Mouse (Mus musculus): ENCODE measurements around the gene Sppl2c. TPM values are rescaled to one million over a fixed set of nuclear protein-coding genes. Genes with fewer than 3 reads are reported as not detected.

The Sppl2c gene
- polyA plus RNA-seq (2014; fragmentation: Nextera tagmentation; extraction: Ambion mirVana), result not detected in 2 replicates

DNA sequence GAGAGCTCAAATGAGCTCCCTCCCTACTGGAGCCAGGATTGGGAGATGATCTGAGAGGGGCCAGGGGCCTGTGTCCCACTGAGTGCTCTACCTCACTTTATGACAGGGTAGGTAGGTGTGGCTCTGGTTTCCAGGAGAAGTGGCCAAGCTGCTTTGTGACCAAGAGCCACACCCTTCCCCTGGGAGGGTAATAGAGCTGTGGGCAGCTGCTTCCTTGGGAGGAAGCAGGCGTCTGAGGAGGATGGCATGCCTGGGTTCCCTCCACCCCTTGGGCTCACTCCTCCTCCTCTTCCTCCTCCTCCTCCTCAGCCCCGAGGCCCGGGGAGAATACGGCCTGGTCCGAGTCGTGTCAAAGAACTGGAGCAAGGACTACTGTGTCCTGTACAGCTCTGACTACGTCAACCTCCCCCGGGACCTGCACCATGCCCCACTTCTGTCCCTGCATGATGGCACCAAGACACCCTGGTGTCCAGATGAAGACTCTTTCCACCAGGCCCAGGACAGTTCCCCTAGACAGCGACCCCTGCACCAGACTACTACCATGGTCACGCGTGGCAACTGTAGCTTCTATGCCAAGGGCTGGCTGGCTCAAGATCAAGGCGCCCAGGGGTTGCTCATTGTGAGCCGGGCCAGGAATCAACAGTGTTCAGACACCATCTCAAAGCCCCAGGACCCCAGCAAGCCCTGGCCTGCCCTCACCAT lies at the start of gene Sppl2c:
Gene Sppl2c (plus strand): TSS at position 193 of the 702 bp plus-strand sequence.
- Histone ChIP-seq H3K4me2 (ENCODE audit: low read length) (no peak within 1 kb of the TSS), H3K9ac (replicated peaks; ENCODE audit: low read length) (no peak within 1 kb of the TSS), H3K4me1 (ENCODE audit: control insufficient read depth, insufficient read depth, low read length) (no peaks in the 10 kb centered on the region), H3K27me3 (ENCODE audit: control insufficient read depth, insufficient read depth, low read length) (no peaks in the 10 kb centered on the region), H3K9me3 (ENCODE audit: control insufficient read depth, low read length) (no peaks in the 10 kb centered on the region), H3K4me3 (replicated peaks; ENCODE audit: low read depth, low read length) (no peak within 1 kb of the TSS), H3K27ac (replicated peaks; ENCODE audit: low read depth, low read length) (no peak within 1 kb of the TSS), H3K36me3 (ENCODE audit: control insufficient read depth, insufficient read depth, low read length) (no peaks in the 10 kb centered on the region)
- DNase-seq (no peak), ATAC-seq (ENCODE audit: low FRiP score, low TSS enrichment) (no peak)
- WGBS, result 88% methylated on average over 13 of the region's 13 CpGs

GRCm38 (mm10) chr11:104138976-104139375 lies 47.2 kb upstream of the Sppl2c start:
- Histone ChIP-seq H3K4me2 (ENCODE audit: low read length) (no peak overlapping the region), H3K9me3 (ENCODE audit: control insufficient read depth, low read length) (no peaks in the 10 kb centered on the region), H3K9ac (replicated peaks; ENCODE audit: low read length) (no peak overlapping the region), H3K4me1 (ENCODE audit: control insufficient read depth, insufficient read depth, low read length) (0 out of 2 replicates have a peak, but pooled peaks cover under 1% of the 10 kb centered on the region), H3K36me3 (ENCODE audit: control insufficient read depth, insufficient read depth, low read length) (no peaks in the 10 kb centered on the region), H3K27ac (replicated peaks; ENCODE audit: low read depth, low read length) (no peak overlapping the region), H3K4me3 (replicated peaks; ENCODE audit: low read depth, low read length) (no peak overlapping the region), H3K27me3 (ENCODE audit: control insufficient read depth, insufficient read depth, low read length) (peaks cover 18% of the 10 kb centered on the region)
- no peak for ATAC-seq (ENCODE audit: low FRiP score, low TSS enrichment)
- DNase-seq, result no peak
- WGBS, result 76% methylated on average over 3 of the region's 3 CpGs

DNA sequence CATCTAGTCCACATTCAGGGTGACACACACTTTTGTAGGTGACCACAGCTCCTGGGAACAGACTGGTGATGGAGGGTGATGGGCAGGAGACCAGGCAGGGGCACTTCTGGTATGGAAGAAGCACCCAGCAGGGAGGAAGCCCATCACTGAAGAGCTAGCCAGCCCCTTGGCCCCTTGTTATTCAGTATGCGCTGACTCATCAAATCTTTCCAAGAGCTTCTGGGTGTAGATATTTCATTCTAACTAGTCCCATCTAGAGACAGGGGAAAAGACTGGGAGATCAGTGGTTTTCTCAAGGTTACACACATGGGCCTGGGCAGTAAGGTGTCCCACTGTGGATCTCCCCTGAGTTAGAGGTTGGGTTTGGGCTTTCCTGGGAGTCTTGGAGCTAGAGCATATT lies 41.2 kb upstream of the Sppl2c start:
- Histone ChIP-seq H3K27ac (replicated peaks; ENCODE audit: low read depth, low read length) (no peak overlapping the region), H3K9me3 (ENCODE audit: control insufficient read depth, low read length) (no peaks in the 10 kb centered on the region), H3K4me1 (ENCODE audit: control insufficient read depth, insufficient read depth, low read length) (no peaks in the 10 kb centered on the region), H3K36me3 (ENCODE audit: control insufficient read depth, insufficient read depth, low read length) (no peaks in the 10 kb centered on the region), H3K4me2 (ENCODE audit: low read length) (no peak overlapping the region), H3K27me3 (ENCODE audit: control insufficient read depth, insufficient read depth, low read length) (no peaks in the 10 kb centered on the region), H3K9ac (replicated peaks; ENCODE audit: low read length) (no peak overlapping the region), H3K4me3 (replicated peaks; ENCODE audit: low read depth, low read length) (no peak overlapping the region)
- 96% methylated on average over 1 of the region's 1 CpGs for WGBS
- ATAC-seq (ENCODE audit: low FRiP score, low TSS enrichment), result no peak
- no peak for DNase-seq

- Histone ChIP-seq H3K27ac (replicated peaks; ENCODE audit: low read depth, low read length) (no peak overlapping the region), H3K27me3 (ENCODE audit: control insufficient read depth, insufficient read depth, low read length) (no peaks in the 10 kb centered on the region), H3K4me1 (ENCODE audit: control insufficient read depth, insufficient read depth, low read length) (no peaks in the 10 kb centered on the region), H3K36me3 (ENCODE audit: control insufficient read depth, insufficient read depth, low read length) (no peaks in the 10 kb centered on the region), H3K9ac (replicated peaks; ENCODE audit: low read length) (no peak overlapping the region), H3K4me3 (replicated peaks; ENCODE audit: low read depth, low read length) (no peak overlapping the region), H3K9me3 (ENCODE audit: control insufficient read depth, low read length) (no peaks in the 10 kb centered on the region), H3K4me2 (ENCODE audit: low read length) (no peak overlapping the region)
- WGBS, result 66% methylated on average over 7 of the region's 7 CpGs
- ATAC-seq (ENCODE audit: low FRiP score, low TSS enrichment), result no peak
- DNase-seq, result no peak
These were observed 37.3 kb upstream of the Sppl2c start for GRCm38 (mm10) chr11:104148787-104149186.

DNA sequence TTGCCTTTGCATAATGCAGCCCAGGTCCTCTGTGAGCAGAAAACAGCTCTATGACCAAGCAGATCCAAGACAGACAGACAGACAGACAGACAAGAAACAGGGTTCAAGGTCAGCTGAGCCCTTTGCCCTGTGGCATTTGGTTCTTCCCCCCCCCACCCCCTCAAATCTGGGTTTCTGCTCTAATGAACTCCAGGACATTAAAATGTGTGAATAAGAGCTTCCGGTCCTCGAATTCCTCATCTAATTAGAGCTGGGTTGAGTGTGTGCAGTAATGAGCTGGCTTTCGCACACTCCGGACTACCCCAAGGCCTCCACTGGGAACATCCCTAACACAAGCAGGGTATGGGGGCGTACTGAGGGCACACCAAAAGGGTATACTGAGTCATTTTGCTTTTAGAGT lies 35.2 kb upstream of the Sppl2c start:
- H3K9me3 ChIP-seq (ENCODE audit: control insufficient read depth, low read length), result no peaks in the 10 kb centered on the region
- no peak overlapping the region for H3K4me2 ChIP-seq (ENCODE audit: low read length)
- DNase-seq, result no peak
- H3K4me1 ChIP-seq (ENCODE audit: control insufficient read depth, insufficient read depth, low read length), result no peaks in the 10 kb centered on the region
- no peak overlapping the region for H3K4me3 ChIP-seq (replicated peaks; ENCODE audit: low read depth, low read length)
- no peak for ATAC-seq (ENCODE audit: low FRiP score, low TSS enrichment)
- H3K27me3 ChIP-seq (ENCODE audit: control insufficient read depth, insufficient read depth, low read length), result no peaks in the 10 kb centered on the region
- H3K9ac ChIP-seq (replicated peaks; ENCODE audit: low read length), result no peak overlapping the region
- 68% methylated on average over 5 of the region's 5 CpGs for WGBS
- H3K36me3 ChIP-seq (ENCODE audit: control insufficient read depth, insufficient read depth, low read length), result no peaks in the 10 kb centered on the region
- H3K27ac ChIP-seq (replicated peaks; ENCODE audit: low read depth, low read length), result no peak overlapping the region

GRCm38 (mm10) chr11:104154332-104154731 lies 31.8 kb upstream of the Sppl2c start:
- ATAC-seq (ENCODE audit: low FRiP score, low TSS enrichment) (no peak), DNase-seq (no peak)
- Histone ChIP-seq H3K4me1 (ENCODE audit: control insufficient read depth, insufficient read depth, low read length) (peaks cover 19% of the 10 kb centered on the region; the same call in 1 of the 2 replicates), H3K4me2 (ENCODE audit: low read length) (no peak overlapping the region), H3K27me3 (ENCODE audit: control insufficient read depth, insufficient read depth, low read length) (no peaks in the 10 kb centered on the region), H3K9me3 (ENCODE audit: control insufficient read depth, low read length) (no peaks in the 10 kb centered on the region), H3K36me3 (ENCODE audit: control insufficient read depth, insufficient read depth, low read length) (no peaks in the 10 kb centered on the region), H3K4me3 (replicated peaks; ENCODE audit: low read depth, low read length) (no peak overlapping the region), H3K27ac (replicated peaks; ENCODE audit: low read depth, low read length) (no peak overlapping the region), H3K9ac (replicated peaks; ENCODE audit: low read length) (no peak overlapping the region)
- 44% methylated on average over 4 of the region's 4 CpGs for WGBS

DNA sequence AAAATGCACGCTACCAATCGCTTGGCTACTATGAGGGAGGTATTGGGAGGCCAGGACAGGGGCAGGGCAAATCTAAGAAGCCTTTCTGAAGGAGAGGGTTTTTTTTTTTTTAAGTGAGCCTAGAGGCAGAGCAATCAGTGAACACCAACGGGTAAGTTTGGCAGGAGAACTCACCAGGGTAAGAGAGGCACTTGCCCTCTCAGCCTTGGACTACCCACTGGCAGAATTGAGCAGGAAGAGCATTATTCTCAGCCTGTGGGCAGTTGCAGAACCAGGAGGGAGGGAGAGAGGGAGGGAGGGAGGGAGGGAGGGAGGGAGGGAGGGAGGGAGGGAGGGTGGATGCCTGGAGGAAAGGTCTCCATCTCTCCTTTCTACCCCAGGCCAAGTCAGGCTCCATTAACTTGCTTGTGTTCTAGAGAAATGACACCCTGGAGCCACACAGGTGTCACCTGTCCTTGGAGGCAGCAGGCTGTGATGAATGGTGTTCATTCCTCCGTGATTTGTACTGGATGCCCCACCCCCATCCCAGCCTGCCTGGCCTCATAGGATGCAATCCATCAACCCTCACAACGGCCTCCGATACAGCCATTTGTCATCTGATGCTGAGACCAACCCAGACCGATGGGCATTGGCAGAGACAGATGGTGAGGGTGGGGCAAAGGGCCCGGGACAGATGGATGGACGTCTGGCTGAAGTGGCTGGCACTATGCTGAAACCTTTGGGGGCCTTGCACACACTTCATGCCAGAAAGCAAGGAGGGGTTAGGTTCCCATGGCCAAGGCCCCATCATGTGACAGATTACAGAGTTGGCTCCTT lies 31.1 kb upstream of the Sppl2c start:
- Histone ChIP-seq H3K36me3 (ENCODE audit: control insufficient read depth, insufficient read depth, low read length) (no peaks in the 10 kb centered on the region), H3K27me3 (ENCODE audit: control insufficient read depth, insufficient read depth, low read length) (no peaks in the 10 kb centered on the region), H3K4me3 (replicated peaks; ENCODE audit: low read depth, low read length) (no peak overlapping the region), H3K4me2 (ENCODE audit: low read length) (no peak overlapping the region), H3K4me1 (ENCODE audit: control insufficient read depth, insufficient read depth, low read length) (peaks cover 19% of the 10 kb centered on the region; the same call in 1 of the 2 replicates), H3K9me3 (ENCODE audit: control insufficient read depth, low read length) (no peaks in the 10 kb centered on the region), H3K9ac (replicated peaks; ENCODE audit: low read length) (no peak overlapping the region), H3K27ac (replicated peaks; ENCODE audit: low read depth, low read length) (no peak overlapping the region)
- ATAC-seq (ENCODE audit: low FRiP score, low TSS enrichment) (no peak), DNase-seq (no peak)
- 55% methylated on average over 9 of the region's 9 CpGs for whole genome bisulfite sequencing

GRCm38 (mm10) chr11:104155899-104156298 lies 30.2 kb upstream of the Sppl2c start:
- H3K27ac ChIP-seq (replicated peaks; ENCODE audit: low read depth, low read length), result no peak overlapping the region
- H3K4me1 ChIP-seq (ENCODE audit: control insufficient read depth, insufficient read depth, low read length), result peaks cover 19% of the 10 kb centered on the region; the same call in 1 of the 2 replicates
- no peak for ATAC-seq (ENCODE audit: low FRiP score, low TSS enrichment)
- no peak overlapping the region for H3K4me3 ChIP-seq (replicated peaks; ENCODE audit: low read depth, low read length)
- no peak overlapping the region for H3K4me2 ChIP-seq (ENCODE audit: low read length)
- no peaks in the 10 kb centered on the region for H3K36me3 ChIP-seq (ENCODE audit: control insufficient read depth, insufficient read depth, low read length)
- DNase-seq, result no peak
- no peak overlapping the region for H3K9ac ChIP-seq (replicated peaks; ENCODE audit: low read length)
- no peaks in the 10 kb centered on the region for H3K9me3 ChIP-seq (ENCODE audit: control insufficient read depth, low read length)
- no peaks in the 10 kb centered on the region for H3K27me3 ChIP-seq (ENCODE audit: control insufficient read depth, insufficient read depth, low read length)

Data from midbrain, embryonic 14.5 days (tissue).